Mouse (Mus musculus): ENCODE results near the gene Pfkl.
"Not testable (repeated sequence)": the region's sequence is repeated elsewhere in the genome, so short reads cannot be mapped to it uniquely, and the experiment has no call there.

The Pfkl gene

GRCm38 (mm10) chr10:78012661-78013495, 3.0 kb upstream of the Pfkl start:
- no peak for DNase-seq (ENCODE audit: low read depth, low spot score)

- DNase-seq (ENCODE audit: low read depth, low spot score): not testable (repeated sequence)
Observed at GRCm38 (mm10) chr10:78011116-78011515, 1.2 kb upstream of the Pfkl start.

- no peak for DNase-seq (ENCODE audit: low read depth, low spot score)
Observed at GRCm38 (mm10) chr10:78010335-78010734, 452 bp upstream of the Pfkl start.

GRCm38 (mm10) chr10:78009184-78009944, 519 bp downstream of the Pfkl start:
- DNase-seq (ENCODE audit: low read depth, low spot score): peak; percentile 85

- no peak for DNase-seq (ENCODE audit: low read depth, low spot score)
Observed at GRCm38 (mm10) chr10:78008169-78008568, 1.7 kb downstream of the Pfkl start.

- DNase-seq (ENCODE audit: low read depth, low spot score): no peak
Observed at GRCm38 (mm10) chr10:78007203-78007602, 2.7 kb downstream of the Pfkl start.

GRCm38 (mm10) chr10:78005791-78006438, 4.0 kb downstream of the Pfkl start:
- DNase-seq (ENCODE audit: low read depth, low spot score): no peak

- no peak for DNase-seq (ENCODE audit: low read depth, low spot score)
Observed at GRCm38 (mm10) chr10:78004479-78005100, 5.3 kb downstream of the Pfkl start.

- no peak for DNase-seq (ENCODE audit: low read depth, low spot score)
Observed at GRCm38 (mm10) chr10:78002316-78002715, 7.6 kb downstream of the Pfkl start.

- no peak for DNase-seq (ENCODE audit: low read depth, low spot score)
Observed at GRCm38 (mm10) chr10:78001796-78002195, 8.1 kb downstream of the Pfkl start.

GRCm38 (mm10) chr10:78000200-78000599, 9.7 kb downstream of the Pfkl start:
- DNase-seq (ENCODE audit: low read depth, low spot score): no peak

- no peak for DNase-seq (ENCODE audit: low read depth, low spot score)
Observed at GRCm38 (mm10) chr10:77995639-77996038, 14.2 kb downstream of the Pfkl start.

- no peak for DNase-seq (ENCODE audit: low read depth, low spot score)
Observed at GRCm38 (mm10) chr10:77985775-77986174, 24.1 kb downstream of the Pfkl start.

GRCm38 (mm10) chr10:77984660-77985059, 25.2 kb downstream of the Pfkl start:
- peak; percentile 56 for DNase-seq (ENCODE audit: low read depth, low spot score)

- peak; percentile 85 for DNase-seq (ENCODE audit: low read depth, low spot score)
Observed at GRCm38 (mm10) chr10:77978351-77979350, 31.2 kb downstream of the Pfkl start, which contains the start of gene 1810043G02Rik. Gene 1810043G02Rik (plus strand): TSS chr10:77978524.

GRCm38 (mm10) chr10:77976458-77977150, 33.3 kb downstream of the Pfkl start:
- no peak for DNase-seq (ENCODE audit: low read depth, low spot score)

- no peak for DNase-seq (ENCODE audit: low read depth, low spot score)
Observed at GRCm38 (mm10) chr10:77975653-77976052, 34.2 kb downstream of the Pfkl start.

- no peak for DNase-seq (ENCODE audit: low read depth, low spot score)
Observed at GRCm38 (mm10) chr10:77974811-77975210, 35.1 kb downstream of the Pfkl start.

GRCm38 (mm10) chr10:77974323-77974722, 35.6 kb downstream of the Pfkl start:
- DNase-seq (ENCODE audit: low read depth, low spot score): no peak

Data from WW6 (cell line).